15 mouse cellular contexts compared by ENCODE assay signal in genomic region chr5:130859736-130860135, GRCm38 (mm10).
A peak's percentile ranks its signal among the peaks of the same experiment; 100 is the strongest.
DNase-seq lines count a peak whose midpoint lies in the region; ATAC-seq and TF ChIP-seq lines count a peak whose summit lies in the region.
"Had no signal": no experiment of that assay in that cellular context is flagged by ENCODE, and none has a peak within 500 bp of the region (broad histone marks: within the 10 kb centered on the region; RNA-seq: fewer than 3 reads in every experiment).

No protein-coding gene starts in this region.

- TF ChIP-seq POLR2A in cortical plate, adult 2 months (IDR thresholded peaks at IDR 0.05; ENCODE audit: extremely low read depth, insufficient read depth, low read length): no peak

- no peaks in the 10 kb centered on the region for H3K36me3 ChIP-seq in hindbrain, postnatal 0 days (ENCODE audit: insufficient read depth, low read length)
- no peaks in the 10 kb centered on the region for H3K36me3 ChIP-seq in hindbrain, embryonic 13.5 days
- H3K36me3 ChIP-seq in midbrain, embryonic 14.5 days (ENCODE audit: control insufficient read depth, insufficient read depth, low read length): no peaks in the 10 kb centered on the region
- H3K36me3 ChIP-seq in midbrain, embryonic 11.5 days (ENCODE audit: control insufficient read depth, insufficient read depth, low read length): no peaks in the 10 kb centered on the region
- H3K36me3 ChIP-seq: G1E; hindbrain, embryonic 15.5 days; limb, embryonic 15.5 days had no signal

- DNase-seq in hindbrain, postnatal 0 days (ENCODE audit: low spot score): peak; percentile 30
- peak; percentile 35 for DNase-seq in midbrain, embryonic 14.5 days
- no peak for DNase-seq in midbrain, embryonic 11.5 days (ENCODE audit: low spot score, missing footprints)
- peak; percentile 22 for DNase-seq in retina, postnatal 1 day
- no peak for DNase-seq in ovary, postnatal 14 days (ENCODE audit: low spot score)
- DNase-seq: adrenal gland, adult 2 months; cerebellum, adult 18-20 months; heart, adult 11 months; layer of hippocampus, adult 9-11 months; right cerebral cortex, adult 18-20 months had no signal

- TF ChIP-seq CTCF in hindbrain, postnatal 0 days (IDR thresholded peaks at IDR 0.05; ENCODE audit: low read depth): peak; percentile 61
- TF ChIP-seq CTCF in cortical plate, adult 2 months (IDR thresholded peaks at IDR 0.05; ENCODE audit: extremely low read depth, insufficient read depth, low read length): peak; percentile 24

- H3K4me1 ChIP-seq in hindbrain, postnatal 0 days (ENCODE audit: insufficient read depth, low read length): no peaks in the 10 kb centered on the region
- H3K4me1 ChIP-seq in hindbrain, embryonic 13.5 days (replicated peaks): no peaks in the 10 kb centered on the region
- H3K4me1 ChIP-seq in midbrain, embryonic 14.5 days (ENCODE audit: control insufficient read depth, insufficient read depth, low read length): no peaks in the 10 kb centered on the region
- H3K4me1 ChIP-seq in midbrain, embryonic 11.5 days (ENCODE audit: control insufficient read depth, insufficient read depth, low read length): no peaks in the 10 kb centered on the region
- H3K4me1 ChIP-seq in cortical plate, adult 2 months (ENCODE audit: control insufficient read depth, insufficient read depth, low read length): peaks cover 2% of the 10 kb centered on the region; the same call in 1 of the 2 replicates
- H3K4me1 ChIP-seq: hindbrain, embryonic 15.5 days; limb, embryonic 15.5 days had no signal

- H3K9me3 ChIP-seq in hindbrain, postnatal 0 days (ENCODE audit: low read length): no peaks in the 10 kb centered on the region
- no peaks in the 10 kb centered on the region for H3K9me3 ChIP-seq in hindbrain, embryonic 13.5 days
- H3K9me3 ChIP-seq in midbrain, embryonic 14.5 days (ENCODE audit: control insufficient read depth, low read length): no peaks in the 10 kb centered on the region
- H3K9me3 ChIP-seq in midbrain, embryonic 11.5 days (ENCODE audit: control insufficient read depth, low read length): no peaks in the 10 kb centered on the region
- H3K9me3 ChIP-seq: hindbrain, embryonic 15.5 days; limb, embryonic 15.5 days had no signal

- H3K27ac ChIP-seq in hindbrain, postnatal 0 days: no peak overlapping the region
- H3K27ac ChIP-seq in hindbrain, embryonic 13.5 days: no peak overlapping the region
- no peak overlapping the region for H3K27ac ChIP-seq in midbrain, embryonic 14.5 days (replicated peaks; ENCODE audit: low read depth, low read length)
- no peak overlapping the region for H3K27ac ChIP-seq in midbrain, embryonic 11.5 days (ENCODE audit: low read depth, low read length)
- no peak overlapping the region for H3K27ac ChIP-seq in cortical plate, adult 2 months (ENCODE audit: insufficient read depth, low read length)
- H3K27ac ChIP-seq: hindbrain, embryonic 15.5 days; limb, embryonic 15.5 days had no signal

- WGBS in hindbrain, postnatal 0 days: 41% methylated on average over 6 of the region's 6 CpGs
- 64% methylated on average over 4 of the region's 6 CpGs for WGBS in hindbrain, embryonic 13.5 days
- 40% methylated on average over 6 of the region's 6 CpGs for WGBS in midbrain, embryonic 14.5 days
- WGBS in midbrain, embryonic 11.5 days: 41% methylated on average over 6 of the region's 6 CpGs

- no peak overlapping the region for H3K4me3 ChIP-seq in hindbrain, postnatal 0 days (ENCODE audit: low read length)
- H3K4me3 ChIP-seq in hindbrain, embryonic 13.5 days: no peak overlapping the region
- H3K4me3 ChIP-seq in midbrain, embryonic 14.5 days (replicated peaks; ENCODE audit: low read depth, low read length): no peak overlapping the region
- H3K4me3 ChIP-seq in midbrain, embryonic 11.5 days (ENCODE audit: low read depth, low read length): no peak overlapping the region
- H3K4me3 ChIP-seq in cortical plate, adult 2 months (ENCODE audit: insufficient read depth, low read length): no peak overlapping the region
- H3K4me3 ChIP-seq: hindbrain, embryonic 15.5 days; limb, embryonic 15.5 days had no signal

- H3K4me2 ChIP-seq in hindbrain, postnatal 0 days (ENCODE audit: low read depth, low read length): no peak overlapping the region
- no peak overlapping the region for H3K4me2 ChIP-seq in hindbrain, embryonic 13.5 days
- H3K4me2 ChIP-seq in midbrain, embryonic 14.5 days (ENCODE audit: low read length): no peak overlapping the region
- H3K4me2 ChIP-seq in midbrain, embryonic 11.5 days: no peak overlapping the region
- H3K4me2 ChIP-seq: hindbrain, embryonic 15.5 days; limb, embryonic 15.5 days had no signal

- no peaks in the 10 kb centered on the region for H3K27me3 ChIP-seq in hindbrain, postnatal 0 days (ENCODE audit: insufficient read depth, low read length)
- 0 out of 2 replicates have a peak, but pooled peaks cover 3% of the 10 kb centered on the region for H3K27me3 ChIP-seq in hindbrain, embryonic 13.5 days
- no peaks in the 10 kb centered on the region for H3K27me3 ChIP-seq in midbrain, embryonic 14.5 days (ENCODE audit: control insufficient read depth, insufficient read depth, low read length)
- no peaks in the 10 kb centered on the region for H3K27me3 ChIP-seq in midbrain, embryonic 11.5 days (ENCODE audit: control insufficient read depth, insufficient read depth, low read length)
- H3K27me3 ChIP-seq: hindbrain, embryonic 15.5 days had no signal

- ATAC-seq in hindbrain, postnatal 0 days: no peak
- ATAC-seq in hindbrain, embryonic 13.5 days (ENCODE audit: low FRiP score): no peak
- no peak for ATAC-seq in midbrain, embryonic 14.5 days (ENCODE audit: low FRiP score, low TSS enrichment)
- no peak for ATAC-seq in midbrain, embryonic 11.5 days (ENCODE audit: low FRiP score)

- no peak overlapping the region for H3K9ac ChIP-seq in hindbrain, postnatal 0 days (replicated peaks; ENCODE audit: low read length)
- no peak overlapping the region for H3K9ac ChIP-seq in hindbrain, embryonic 13.5 days
- H3K9ac ChIP-seq in midbrain, embryonic 14.5 days (replicated peaks; ENCODE audit: low read length): no peak overlapping the region
- no peak overlapping the region for H3K9ac ChIP-seq in midbrain, embryonic 11.5 days (ENCODE audit: low read length)
- H3K9ac ChIP-seq: hindbrain, embryonic 15.5 days; limb, embryonic 15.5 days had no signal

Comparison
In these comparisons a context has a peak if more than half of its experiments do, and no peak if none do; other contexts are left out.
1. DNase-seq: peak in hindbrain, postnatal 0 days (single experiment), midbrain, embryonic 14.5 days (single experiment) and retina, postnatal 1 day (single experiment); none in midbrain, embryonic 11.5 days (single experiment) and ovary, postnatal 14 days (single experiment).